ENCODE assay signal across 20 mouse cellular contexts in the genomic region with DNA sequence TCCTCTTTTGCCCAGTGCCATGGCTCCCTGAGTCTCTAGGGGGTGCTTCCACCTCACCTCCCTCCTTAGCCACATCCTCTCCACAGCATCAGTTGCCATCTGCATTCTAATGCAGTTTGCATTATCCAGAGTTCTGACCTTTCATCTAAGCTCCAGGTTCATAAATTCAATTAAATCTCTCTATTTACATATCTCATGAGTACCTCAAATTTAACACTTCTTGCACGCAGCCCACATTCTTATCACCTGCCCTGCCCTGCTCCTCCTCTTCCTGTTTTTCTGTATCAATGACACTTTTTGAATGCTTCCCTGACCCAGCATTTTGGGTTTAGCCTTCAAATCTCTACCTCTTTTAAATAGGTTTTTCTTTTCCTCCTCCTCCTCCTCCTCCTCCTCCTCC. TPM values are rescaled to one million over a fixed set of nuclear protein-coding genes. Genes with fewer than 3 reads are reported as not detected.
DNase-seq lines count a peak whose midpoint lies in the region; ATAC-seq lines count a peak whose summit lies in the region.
"Had no signal": no experiment of that assay in that cellular context is flagged by ENCODE, and none has a peak within 500 bp of the region (broad histone marks: within the 10 kb centered on the region; RNA-seq: fewer than 3 reads in every experiment).

No protein-coding gene starts in this region.

- WGBS in hindbrain, embryonic 12.5 days, result 95% methylated on average over 1 of the region's 1 CpGs

- ATAC-seq in monocyte, adult 5-6 weeks (replicated peaks; ENCODE audit: insufficient number of reproducible peaks, low FRiP score, low TSS enrichment, poor library complexity, severe bottlenecking), result peak; percentile 15; the same call in 1 of the 2 replicates
- no peak for ATAC-seq in hindbrain, embryonic 12.5 days (ENCODE audit: low FRiP score)
- ATAC-seq: forebrain, embryonic 13.5 days; Patski had no signal

- H3K27ac ChIP-seq in hindbrain, embryonic 12.5 days, result no peak overlapping the region
- H3K27ac ChIP-seq: forebrain, embryonic 13.5 days; heart, embryonic 15.5 days; limb, embryonic 15.5 days; midbrain, embryonic 10.5 days had no signal

- H3K4me1 ChIP-seq in hindbrain, embryonic 12.5 days, result no peaks in the 10 kb centered on the region
- H3K4me1 ChIP-seq: forebrain, embryonic 13.5 days; heart, embryonic 15.5 days; limb, embryonic 15.5 days; midbrain, embryonic 10.5 days had no signal

- H3K27me3 ChIP-seq in hindbrain, embryonic 12.5 days, result no peaks in the 10 kb centered on the region
- H3K27me3 ChIP-seq: forebrain, embryonic 13.5 days; heart, embryonic 15.5 days; limb, embryonic 15.5 days had no signal

- H3K9ac ChIP-seq in hindbrain, embryonic 12.5 days, result no peak overlapping the region
- H3K9ac ChIP-seq: forebrain, embryonic 13.5 days; heart, embryonic 15.5 days; limb, embryonic 15.5 days had no signal

- DNase-seq in thymus, postnatal 0 days (ENCODE audit: low spot score), result peak; percentile 17
- no peak for DNase-seq in thymus, adult 18-20 months
- DNase-seq in T-cell, adult 2 months (ENCODE audit: low spot score), result peak; percentile 46
- DNase-seq in thymus, postnatal 4 days, result peak; percentile 26
- no peak for DNase-seq in cerebellum, adult 8-10 months
- DNase-seq in lung, postnatal 4 days, result no peak
- DNase-seq: cerebellum, postnatal 10 days; embryo, embryonic 11 days; kidney, adult 8-10 months; kidney, postnatal 36 days; lung, postnatal 10 days had no signal

- no peak overlapping the region for H3K4me3 ChIP-seq in hindbrain, embryonic 12.5 days
- H3K4me3 ChIP-seq: forebrain, embryonic 13.5 days; heart, embryonic 15.5 days; limb, embryonic 15.5 days; midbrain, embryonic 10.5 days had no signal

- no peaks in the 10 kb centered on the region for H3K9me3 ChIP-seq in hindbrain, embryonic 12.5 days (replicated peaks)
- H3K9me3 ChIP-seq: forebrain, embryonic 13.5 days; heart, embryonic 15.5 days; limb, embryonic 15.5 days; midbrain, embryonic 10.5 days had no signal

- H3K4me2 ChIP-seq in hindbrain, embryonic 12.5 days (replicated peaks), result no peak overlapping the region
- H3K4me2 ChIP-seq: forebrain, embryonic 13.5 days; heart, embryonic 15.5 days; limb, embryonic 15.5 days had no signal

- no peaks in the 10 kb centered on the region for H3K36me3 ChIP-seq in hindbrain, embryonic 12.5 days
- H3K36me3 ChIP-seq: heart, embryonic 15.5 days; limb, embryonic 15.5 days had no signal

RNA-seq across cellular contexts. Expression of a gene that starts 50.2 kb away (rescaled TPM):
- 3.7 and 4.0 TPM in 2 replicates for polyA plus RNA-seq in thymus, postnatal 0 days (2015; fragmentation: Nextera tagmentation; extraction: Ambion mirVana)
- total RNA-seq in monocyte, adult 5-6 weeks (2017), result 4.2 to 36.2 TPM (median 8.6 TPM) in 3 replicates
- not detected in 2 replicates for polyA plus RNA-seq in hindbrain, embryonic 12.5 days (2016; fragmentation: Nextera tagmentation; extraction: Ambion mirVana)
- total RNA-seq: layer of hippocampus, postnatal 14 days; left cerebral cortex, postnatal 14 days had no signal
- polyA plus RNA-seq: forebrain, embryonic 13.5 days; midbrain, embryonic 10.5 days; Patski had no signal

Comparison
In these comparisons a context has a peak if more than half of its experiments do, and no peak if none do; other contexts are left out.
1. DNase-seq: peak in thymus, postnatal 0 days (single experiment), T-cell, adult 2 months (single experiment) and thymus, postnatal 4 days (single experiment); none in thymus, adult 18-20 months (0 of 2), cerebellum, adult 8-10 months (single experiment) and lung, postnatal 4 days (0 of 2).